Mouse (Mus musculus): Measurements from ENCODE around the gene Ccdc13.

DNA sequence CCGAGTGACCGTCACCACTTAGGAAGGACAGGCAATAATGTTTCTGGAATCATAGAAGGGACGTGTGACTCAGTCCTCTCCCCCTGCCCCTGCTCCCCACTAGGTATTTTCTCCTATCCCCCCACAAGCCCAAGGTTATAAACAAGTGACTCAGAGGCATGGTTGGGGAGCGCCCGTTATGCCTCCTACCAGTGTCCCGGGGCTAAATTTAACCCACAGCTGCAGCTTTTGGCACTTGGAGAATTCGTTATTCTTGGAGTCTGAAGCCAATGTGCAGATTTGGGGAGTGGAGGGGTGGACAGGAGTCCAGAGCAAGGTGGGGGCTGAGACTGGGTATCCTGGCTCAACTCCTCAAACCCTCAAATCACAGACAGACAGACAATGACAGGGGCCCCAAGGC is 62.8 kb downstream of the Ccdc13 start:
- TF ChIP-seq CTCF (IDR thresholded peaks at IDR 0.05; ENCODE audit: borderline replicate concordance, extremely low read depth, insufficient read depth, insufficient read length) (no peak), POLR2A (IDR thresholded peaks at IDR 0.05; ENCODE audit: borderline replicate concordance, extremely low read depth, insufficient read depth, insufficient read length, poor library complexity, severe bottlenecking) (no peak)
